Mouse (Mus musculus) liver, embryonic 14.5 days (tissue): ENCODE data around the gene Rspo3.

Experiments used
- CTCF ChIP-seq: IDR thresholded peaks from 2 replicates; pipeline ENCODE4 v1.5.1; 2016; ENCODE audit warnings: antibody characterized with exemption, low read depth, control low read depth
- EP300 ChIP-seq: IDR thresholded peaks from 2 replicates; pipeline ENCODE4 v1.6.1; 2016; ENCODE audit warnings: antibody characterized with exemption, low read depth

GRCm38 (mm10) chr10:29479401-29479800 is 56.3 kb downstream of the Rspo3 start:
- TF ChIP-seq CTCF: no peak
- no peak for TF ChIP-seq EP300
